Mouse (Mus musculus) left cerebral cortex, adult 18-20 months (tissue): ENCODE data around the gene Olfr907. TPM values are rescaled to one million over a fixed set of nuclear protein-coding genes. Genes with fewer than 3 reads are reported as not detected.

Experiments
- DNase-seq, 2 experiments: peaks; one replicate each; pipeline ENCODE4 v3.0.0; 2021 to 2022; ENCODE audit warnings: low spot score in 2 of 2, mixed read lengths in 1 of 2
- long read RNA-seq, 2 experiments: library from polyadenylated mRNA; stranded (forward); transcript quantifications; one replicate each; pipeline ENCODE4 v2.0.0; 2021
- total RNA-seq, 2 experiments: library from RNA; stranded (reverse); gene quantifications; 2 replicates each; pipeline ENCODE4 v1.2.3; 2021

Gene Olfr907
- not detected for total RNA-seq
- long read RNA-seq, experiment 1, result 0 reads
- long read RNA-seq, experiment 2, result 0 reads

- DNase-seq, result no peak
These were observed at the start of gene Olfr907 for GRCm38 (mm10) chr9:38495501-38495900. TSS of gene Olfr907 (plus strand) at chr9:38495801.

- no peak for DNase-seq
These were observed 48.2 kb upstream of the Olfr907 start, which contains the start of gene Olfr902 for GRCm38 (mm10) chr9:38447352-38447751. TSS of gene Olfr902 (plus strand) at chr9:38447652.

GRCm38 (mm10) chr9:38462844-38463243, 32.8 kb upstream of the Olfr907 start, which contains the start of gene Olfr904:
TSS of gene Olfr904 (plus strand) at chr9:38463144.
- no peak for DNase-seq

- no peak for DNase-seq
These were observed 24.8 kb upstream of the Olfr907 start, which contains the start of gene Olfr905 for GRCm38 (mm10) chr9:38470807-38471206. TSS of gene Olfr905 (plus strand) at chr9:38471107.

GRCm38 (mm10) chr9:38486785-38487184, 8.8 kb upstream of the Olfr907 start, which contains the start of gene Olfr906:
TSS of gene Olfr906 (plus strand) at chr9:38487085.
- no peak for DNase-seq

GRCm38 (mm10) chr9:38512353-38512752, 16.8 kb downstream of the Olfr907 start:
- DNase-seq, result no peak

- DNase-seq, result no peak
These were observed 25.7 kb downstream of the Olfr907 start, which contains the start of gene Olfr911-ps1 for GRCm38 (mm10) chr9:38521280-38521679. TSS of gene Olfr911-ps1 (plus strand) at chr9:38521580.

GRCm38 (mm10) chr9:38537549-38537948, 41.9 kb downstream of the Olfr907 start, which contains the start of gene Olfr910:
TSS of gene Olfr910 (plus strand) at chr9:38537849.
- no peak for DNase-seq

Other genes starting within 250 kb of the Olfr907 start
- not detected for gene Olfr143, start 243.0 kb upstream of the Olfr907 start, total RNA-seq
- not detected for gene Olfr895, start 227.9 kb upstream of the Olfr907 start, total RNA-seq
- gene Olfr896-ps1, start 204.7 kb upstream of the Olfr907 start, total RNA-seq, result not detected
- gene Olfr25, start 166.7 kb upstream of the Olfr907 start, total RNA-seq, result not detected
- gene Olfr898, start 147.4 kb upstream of the Olfr907 start, total RNA-seq, result not detected
- gene Olfr250, start 128.9 kb upstream of the Olfr907 start, total RNA-seq, result not detected
- not detected for gene Olfr251, start 118.7 kb upstream of the Olfr907 start, total RNA-seq
- gene Olfr147, start 94.1 kb upstream of the Olfr907 start, total RNA-seq, result not detected
- not detected for gene Olfr901, start 66.3 kb upstream of the Olfr907 start, total RNA-seq
- gene Olfr902, start 48.1 kb upstream of the Olfr907 start, total RNA-seq, result not detected
- gene Olfr904, start 32.7 kb upstream of the Olfr907 start, total RNA-seq, result not detected
- under 1 TPM in 1 of 2 experiments, not detected in 1; 0.07 TPM for gene Olfr905, start 24.7 kb upstream of the Olfr907 start, total RNA-seq
- gene Olfr906, start 8.7 kb upstream of the Olfr907 start, total RNA-seq, result not detected
- not detected for gene Olfr911-ps1, start 25.8 kb downstream of the Olfr907 start, total RNA-seq
- not detected for gene Olfr910, start 42.0 kb downstream of the Olfr907 start, total RNA-seq
- not detected for gene Olfr912, start 84.4 kb downstream of the Olfr907 start, total RNA-seq
- not detected for gene Olfr913, start 97.0 kb downstream of the Olfr907 start, total RNA-seq
- not detected for gene Olfr914, start 109.3 kb downstream of the Olfr907 start, total RNA-seq
- not detected for gene Olfr916, start 164.1 kb downstream of the Olfr907 start, total RNA-seq
- gene Olfr917, start 170.0 kb downstream of the Olfr907 start, total RNA-seq, result not detected
- not detected for gene Olfr918, start 178.8 kb downstream of the Olfr907 start, total RNA-seq
- gene Olfr919, start 207.9 kb downstream of the Olfr907 start, total RNA-seq, result not detected
- 10 to 100 TPM; 11.0 to 11.7 TPM for gene Vwa5a, start 222.5 kb downstream of the Olfr907 start, total RNA-seq